29 mouse cellular contexts compared by ENCODE assay signal in the genomic region with DNA sequence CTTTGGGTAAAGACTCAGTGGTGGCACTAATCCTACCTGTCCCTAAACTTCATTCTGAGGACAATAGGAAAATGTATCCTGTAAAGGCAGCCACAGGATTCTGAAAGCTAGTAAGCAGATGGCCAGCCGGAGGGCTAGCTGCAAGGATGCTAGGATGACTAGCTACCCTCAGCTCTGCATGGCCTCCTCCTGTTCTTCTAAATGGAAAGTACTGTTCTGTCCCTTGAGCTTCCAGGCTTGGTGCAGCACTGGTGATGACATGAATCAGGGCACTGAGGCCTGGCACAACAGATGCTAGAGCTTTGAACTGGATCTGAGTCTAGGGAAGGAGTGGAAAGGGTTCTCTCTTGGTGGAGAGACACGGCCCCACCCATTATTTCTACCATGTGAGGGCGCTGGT.
DNase-seq lines count a peak whose midpoint lies in the region; ATAC-seq and TF ChIP-seq lines count a peak whose summit lies in the region.
"Had no signal": no experiment of that assay in that cellular context is flagged by ENCODE, and none has a peak within 500 bp of the region (broad histone marks: within the 10 kb centered on the region; RNA-seq: fewer than 3 reads in every experiment).

No protein-coding gene starts in this region.

- WGBS in embryonic facial prominence, embryonic 12.5 days: 83% methylated on average over 3 of the region's 3 CpGs
- WGBS in embryonic facial prominence, embryonic 10.5 days: 85% methylated on average over 3 of the region's 3 CpGs
- WGBS in cerebellum, adult 2 months: 60% methylated on average over 3 of the region's 3 CpGs
- 88% methylated on average over 3 of the region's 3 CpGs for WGBS in hindbrain, embryonic 14.5 days

- H3K9ac ChIP-seq in embryonic facial prominence, embryonic 12.5 days: no peak overlapping the region
- H3K9ac ChIP-seq in hindbrain, embryonic 14.5 days: no peak overlapping the region
- H3K9ac ChIP-seq: forebrain, embryonic 15.5 days; hindbrain, embryonic 15.5 days; kidney, embryonic 15.5 days; liver, embryonic 14.5 days; midbrain, embryonic 13.5 days; neural tube, embryonic 13.5 days had no signal

- H3K4me2 ChIP-seq in embryonic facial prominence, embryonic 12.5 days (replicated peaks): no peak overlapping the region
- no peak overlapping the region for H3K4me2 ChIP-seq in hindbrain, embryonic 14.5 days (replicated peaks)
- H3K4me2 ChIP-seq: forebrain, embryonic 15.5 days; heart, embryonic 11.5 days; hindbrain, embryonic 15.5 days; kidney, embryonic 15.5 days; midbrain, embryonic 13.5 days; neural tube, embryonic 13.5 days had no signal

- no peaks in the 10 kb centered on the region for H3K4me1 ChIP-seq in embryonic facial prominence, embryonic 12.5 days
- peaks cover 15% of the 10 kb centered on the region for H3K4me1 ChIP-seq in embryonic facial prominence, embryonic 10.5 days
- H3K4me1 ChIP-seq in cerebellum, adult 2 months (ENCODE audit: control insufficient read depth, insufficient read depth, low read length): peaks cover 23% of the 10 kb centered on the region; the same call in 1 of the 2 replicates
- peaks cover 4% of the 10 kb centered on the region; the same call in 1 of the 2 replicates for H3K4me1 ChIP-seq in hindbrain, embryonic 14.5 days (replicated peaks; ENCODE audit: control insufficient read depth, insufficient read depth, low read length)

- H3K27ac ChIP-seq in embryonic facial prominence, embryonic 12.5 days: peak overlapping the region; percentile 3; the same call in 1 of the 2 replicates
- no peak overlapping the region for H3K27ac ChIP-seq in embryonic facial prominence, embryonic 10.5 days (replicated peaks)
- no peak overlapping the region for H3K27ac ChIP-seq in cerebellum, adult 2 months (ENCODE audit: insufficient read depth, low read length)
- H3K27ac ChIP-seq in hindbrain, embryonic 14.5 days: no peak overlapping the region
- H3K27ac ChIP-seq: forebrain, embryonic 10.5 days; forebrain, embryonic 15.5 days; hindbrain, embryonic 15.5 days; kidney, embryonic 15.5 days; liver, embryonic 14.5 days; macrophage; midbrain, embryonic 13.5 days; neural tube, embryonic 13.5 days had no signal

- H3K36me3 ChIP-seq in embryonic facial prominence, embryonic 12.5 days: no peaks in the 10 kb centered on the region
- no peaks in the 10 kb centered on the region for H3K36me3 ChIP-seq in embryonic facial prominence, embryonic 10.5 days (replicated peaks)
- H3K36me3 ChIP-seq in hindbrain, embryonic 14.5 days (replicated peaks; ENCODE audit: control insufficient read depth, insufficient read depth): no peaks in the 10 kb centered on the region
- H3K36me3 ChIP-seq: forebrain, embryonic 10.5 days; forebrain, embryonic 15.5 days; hindbrain, embryonic 15.5 days; kidney, embryonic 15.5 days; midbrain, embryonic 13.5 days; neural tube, embryonic 13.5 days had no signal

- no peak for ATAC-seq in embryonic facial prominence, embryonic 12.5 days (ENCODE audit: insufficient number of reproducible peaks, insufficient read depth, low FRiP score, low TSS enrichment)
- ATAC-seq in hindbrain, embryonic 14.5 days (ENCODE audit: low FRiP score): no peak
- ATAC-seq: forebrain, embryonic 15.5 days; inflammation-experienced regulatory T-cells, adult 6 months; midbrain, embryonic 13.5 days; Patski had no signal

- TF ChIP-seq CTCF in cerebellum, adult 2 months (IDR thresholded peaks at IDR 0.05; ENCODE audit: borderline replicate concordance, insufficient read depth, low read depth, low read length): no peak

- no peak for TF ChIP-seq POLR2A in cerebellum, adult 2 months (IDR thresholded peaks at IDR 0.05; ENCODE audit: borderline replicate concordance, insufficient read depth, low read length)

- H3K9me3 ChIP-seq in embryonic facial prominence, embryonic 12.5 days: no peaks in the 10 kb centered on the region
- no peaks in the 10 kb centered on the region for H3K9me3 ChIP-seq in embryonic facial prominence, embryonic 10.5 days
- no peaks in the 10 kb centered on the region for H3K9me3 ChIP-seq in hindbrain, embryonic 14.5 days (ENCODE audit: control insufficient read depth, low read length)
- H3K9me3 ChIP-seq: forebrain, embryonic 10.5 days; forebrain, embryonic 15.5 days; G1E; hindbrain, embryonic 15.5 days; kidney, embryonic 15.5 days; midbrain, embryonic 13.5 days; neural tube, embryonic 13.5 days had no signal

- no peak overlapping the region for H3K4me3 ChIP-seq in embryonic facial prominence, embryonic 12.5 days
- H3K4me3 ChIP-seq in embryonic facial prominence, embryonic 10.5 days: no peak overlapping the region
- no peak overlapping the region for H3K4me3 ChIP-seq in cerebellum, adult 2 months (replicated peaks; ENCODE audit: insufficient read depth, low read depth, low read length)
- H3K4me3 ChIP-seq in hindbrain, embryonic 14.5 days (replicated peaks; ENCODE audit: low read length): no peak overlapping the region
- H3K4me3 ChIP-seq: forebrain, embryonic 10.5 days; forebrain, embryonic 15.5 days; hindbrain, embryonic 15.5 days; kidney, embryonic 15.5 days; midbrain, embryonic 13.5 days; neural tube, embryonic 13.5 days had no signal

- H3K27me3 ChIP-seq in embryonic facial prominence, embryonic 12.5 days: no peaks in the 10 kb centered on the region
- H3K27me3 ChIP-seq in embryonic facial prominence, embryonic 10.5 days (replicated peaks; ENCODE audit: low read depth, poor library complexity, severe bottlenecking): no peaks in the 10 kb centered on the region
- no peaks in the 10 kb centered on the region for H3K27me3 ChIP-seq in cerebellum, adult 2 months (ENCODE audit: control insufficient read depth, insufficient read depth, low read length)
- no peaks in the 10 kb centered on the region for H3K27me3 ChIP-seq in hindbrain, embryonic 14.5 days (ENCODE audit: control insufficient read depth, insufficient read depth, low read length)
- H3K27me3 ChIP-seq: forebrain, embryonic 15.5 days; hindbrain, embryonic 15.5 days; kidney, embryonic 15.5 days; midbrain, embryonic 13.5 days; neural tube, embryonic 13.5 days; Patski had no signal

- no peak for DNase-seq in embryonic facial prominence, embryonic 10.5 days (ENCODE audit: low spot score)
- peak; percentile 51 for DNase-seq in brain, adult 2 months (ENCODE audit: low read depth, low spot score)
- DNase-seq in cerebellum, adult 2 months: peak; percentile 40 to 51
- DNase-seq in cerebellum, postnatal 25 days: peak; percentile 40 to 46
- DNase-seq in embryo, embryonic 11 days: no peak
- DNase-seq in right cerebral cortex, postnatal 25 days: no peak
- no peak for DNase-seq in hindbrain, embryonic 14.5 days (ENCODE audit: low spot score)
- DNase-seq: adrenal gland, postnatal 14 days; gastrocnemius, postnatal 10 days; heart, postnatal 4 days; kidney, adult 11 months; kidney, postnatal 25 days; liver; lung, adult 2 months; lung, postnatal 10 days; thymus, postnatal 4 days had no signal

Comparison
In these comparisons a context has a peak if more than half of its experiments do, and no peak if none do; other contexts are left out.
1. DNase-seq: peak in brain, adult 2 months (single experiment), cerebellum, adult 2 months (2 of 2) and cerebellum, postnatal 25 days (2 of 2); none in embryonic facial prominence, embryonic 10.5 days (single experiment), embryo, embryonic 11 days (single experiment), right cerebral cortex, postnatal 25 days (single experiment) and hindbrain, embryonic 14.5 days (single experiment).